Mouse (Mus musculus) kidney, postnatal 0 days (tissue): ENCODE measurements around the gene Tbc1d16. TPM values are rescaled to one million over a fixed set of nuclear protein-coding genes. Genes with fewer than 3 reads are reported as not detected.

Experiments
- ATAC-seq: fragments of 200-750 bp; cut with Nextera tagmentation; replicated peaks from 2 replicates; pipeline ENCODE4 v1.8.0; 2017; ENCODE audit warnings: low read depth, moderate number of reproducible peaks, moderate TSS enrichment, moderate library complexity; ENCODE audit not compliant: low FRiP score
- DNase-seq: peaks from one replicate; pipeline ENCODE4 v3.0.0-alpha.2; 2016; ENCODE audit warnings: low spot score
- H3K27ac ChIP-seq: fragments of 300-500 bp; sonication (generic); 2 replicates; pipeline ENCODE4 v1.5.1; 2014; ENCODE audit warnings: mild to moderate bottlenecking
- H3K27me3 ChIP-seq: fragments of 300-500 bp; sonication (generic); 2 replicates; pipeline ENCODE4 v1.6.1; 2014; ENCODE audit warnings: low read length, mixed read lengths; ENCODE audit not compliant: insufficient read depth
- H3K36me3 ChIP-seq: fragments of 300-500 bp; sonication (generic); 2 replicates; pipeline ENCODE4 v1.6.1; 2014; ENCODE audit warnings: low read length, mixed read lengths; ENCODE audit not compliant: insufficient read depth
- H3K4me1 ChIP-seq: fragments of 300-500 bp; sonication (generic); replicated peaks from 2 replicates; pipeline ENCODE4 v1.6.1; 2014; ENCODE audit warnings: antibody characterized with exemption, low read length, mixed read lengths; ENCODE audit not compliant: insufficient read depth
- H3K4me2 ChIP-seq: fragments of 300-500 bp; sonication (generic); 2 replicates; pipeline ENCODE4 v1.6.1; 2014; ENCODE audit warnings: mild to moderate bottlenecking, low read length, moderate library complexity, mixed read lengths
- H3K4me3 ChIP-seq: fragments of 300-500 bp; sonication (generic); replicated peaks from 2 replicates; pipeline ENCODE4 v1.5.1; 2014; ENCODE audit warnings: low read depth, low read length
- H3K9ac ChIP-seq: fragments of 300-500 bp; sonication (generic); 2 replicates; pipeline ENCODE4 v1.6.1; 2014; ENCODE audit warnings: low read depth, low read length
- H3K9me3 ChIP-seq: fragments of 300-500 bp; sonication (generic); replicated peaks from 2 replicates; pipeline ENCODE4 v1.6.1; 2016; ENCODE audit warnings: low read length, inconsistent platforms, mixed read lengths
- CTCF ChIP-seq: IDR thresholded peaks from 2 replicates; pipeline ENCODE4 v1.5.1; 2016; ENCODE audit warnings: antibody characterized with exemption, low read depth, mild to moderate bottlenecking, moderate library complexity
- WGBS: fragments of 180-500 bp; shearing (Covaris S2); extraction: QIAGEN DNeasy Blood & Tissue Kit; methylation state at CpG from one replicate; pipeline ENCODE4 v1.1.7; 2014; 5-methylcytosine and 5-hydroxymethylcytosine counted together
- polyA plus RNA-seq: library from polyadenylated mRNA; unstranded; fragments of >200 nt; fragmentation: Nextera tagmentation; extraction: Ambion mirVana; gene quantifications from 2 replicates; pipeline ENCODE4 v1.2.1, GENCODE M21; 2015

The Tbc1d16 gene
- polyA plus RNA-seq, 1 experiment from 2014 or later: 9.2 TPM

DNA sequence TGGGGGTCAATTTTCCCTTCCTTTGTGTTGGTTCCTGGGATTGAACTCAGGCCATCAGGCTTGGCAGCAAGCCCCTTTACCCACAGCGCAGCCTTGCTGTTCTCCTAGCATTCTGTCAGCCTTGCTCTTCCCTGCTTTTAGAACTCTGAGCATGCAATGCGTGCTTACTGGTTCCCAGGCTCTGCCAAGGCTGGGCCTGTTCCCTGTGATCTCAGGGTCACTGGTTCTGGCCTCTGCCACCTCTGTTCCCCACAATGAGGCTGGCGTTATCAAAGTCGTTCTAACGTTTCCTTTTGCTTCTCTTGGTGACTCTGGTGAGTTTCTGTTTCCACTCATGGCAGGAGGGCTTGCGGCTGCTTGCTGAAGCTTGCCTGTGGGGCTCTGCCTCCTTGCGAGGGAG, 110.4 kb downstream of the Tbc1d16 start:
- Histone ChIP-seq H3K9me3 (no peaks in the 10 kb centered on the region), H3K4me2 (no peak overlapping the region), H3K27ac (no peak overlapping the region), H3K9ac (no peak overlapping the region), H3K36me3 (no peaks in the 10 kb centered on the region), H3K4me3 (no peak overlapping the region), H3K27me3 (no peaks in the 10 kb centered on the region), H3K4me1 (no peaks in the 10 kb centered on the region)
- TF ChIP-seq CTCF: no peak
- no peak for DNase-seq
- no peak for ATAC-seq
- 57% methylated on average over 7 of the region's 7 CpGs for WGBS

DNA sequence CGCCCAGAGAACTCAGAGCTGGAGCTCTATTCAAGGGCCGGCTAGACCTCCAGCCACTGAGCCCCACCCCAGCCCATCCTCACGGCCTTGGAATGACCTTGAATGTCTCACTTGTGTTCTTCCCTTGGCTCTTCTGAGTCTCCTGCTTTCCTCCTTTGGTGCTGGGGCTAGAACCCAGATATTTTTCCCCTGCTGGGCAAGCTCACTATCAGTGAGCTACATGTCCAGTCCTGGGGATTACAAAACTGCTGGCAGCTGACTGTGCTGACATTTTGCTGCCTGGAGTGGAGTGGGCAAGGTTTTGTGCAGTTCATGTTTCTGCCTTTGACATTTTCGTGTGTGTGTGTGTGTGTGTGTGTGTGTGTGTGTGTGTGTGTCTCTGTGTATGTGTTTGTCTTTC, 111.3 kb downstream of the Tbc1d16 start:
- Histone ChIP-seq H3K4me1 (no peaks in the 10 kb centered on the region), H3K9me3 (no peaks in the 10 kb centered on the region), H3K27me3 (no peaks in the 10 kb centered on the region), H3K4me3 (no peak overlapping the region), H3K9ac (no peak overlapping the region), H3K27ac (no peak overlapping the region), H3K36me3 (no peaks in the 10 kb centered on the region), H3K4me2 (no peak overlapping the region)
- ATAC-seq (no peak), DNase-seq (no peak)
- 59% methylated on average over 4 of the region's 4 CpGs for WGBS
- TF ChIP-seq CTCF: no peak

DNA sequence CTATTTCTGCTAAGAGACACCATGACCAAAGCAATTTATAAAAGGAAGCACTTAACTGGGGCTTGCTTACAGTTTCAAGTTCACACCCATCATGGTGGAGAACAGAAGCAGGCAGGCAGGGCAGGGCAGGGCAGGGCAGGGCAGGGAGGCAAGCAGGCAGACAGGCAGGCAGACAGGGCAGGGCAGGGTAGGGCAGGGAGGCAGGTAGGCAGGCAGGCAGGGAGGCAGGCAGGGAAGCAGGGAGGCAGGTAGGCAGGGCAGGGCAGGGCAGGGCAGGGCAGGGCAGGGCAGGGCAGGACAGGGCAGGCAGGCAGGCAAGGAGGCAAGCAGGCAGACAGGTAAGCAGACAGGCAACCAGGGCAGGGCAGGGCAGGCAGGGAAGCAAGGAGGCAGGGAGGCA, 115.6 kb downstream of the Tbc1d16 start:
- Histone ChIP-seq H3K36me3 (no peaks in the 10 kb centered on the region), H3K4me3 (no peak overlapping the region), H3K9ac (no peak overlapping the region), H3K4me1 (no peaks in the 10 kb centered on the region), H3K27ac (no peak overlapping the region), H3K9me3 (no peaks in the 10 kb centered on the region), H3K4me2 (no peak overlapping the region), H3K27me3 (no peaks in the 10 kb centered on the region)
- no peak for TF ChIP-seq CTCF
- DNase-seq: no peak
- ATAC-seq: no peak

DNA sequence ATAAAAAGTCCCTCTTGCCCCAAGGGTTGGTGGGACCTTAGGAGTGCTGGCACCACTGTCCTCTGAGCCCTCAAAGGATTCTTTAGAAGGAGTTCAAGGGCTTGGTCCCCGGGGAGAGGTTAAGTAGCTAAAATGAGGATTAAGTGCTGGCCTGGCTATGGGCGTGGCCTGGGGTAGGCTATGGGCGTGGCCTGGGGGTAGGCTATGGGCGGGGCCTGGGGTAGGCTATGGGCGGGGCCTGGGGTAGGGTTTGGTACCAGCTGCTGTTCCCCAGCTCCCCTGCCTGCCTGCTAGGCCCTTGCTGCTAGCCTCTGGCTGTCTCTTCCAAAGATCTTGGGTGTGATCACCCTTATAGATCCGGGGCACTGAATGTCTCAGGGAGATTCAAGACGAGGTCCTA, 117.0 kb downstream of the Tbc1d16 start:
- WGBS: 21% methylated on average over 7 of the region's 7 CpGs
- H3K9ac ChIP-seq: no peak overlapping the region
- DNase-seq: no peak

DNA sequence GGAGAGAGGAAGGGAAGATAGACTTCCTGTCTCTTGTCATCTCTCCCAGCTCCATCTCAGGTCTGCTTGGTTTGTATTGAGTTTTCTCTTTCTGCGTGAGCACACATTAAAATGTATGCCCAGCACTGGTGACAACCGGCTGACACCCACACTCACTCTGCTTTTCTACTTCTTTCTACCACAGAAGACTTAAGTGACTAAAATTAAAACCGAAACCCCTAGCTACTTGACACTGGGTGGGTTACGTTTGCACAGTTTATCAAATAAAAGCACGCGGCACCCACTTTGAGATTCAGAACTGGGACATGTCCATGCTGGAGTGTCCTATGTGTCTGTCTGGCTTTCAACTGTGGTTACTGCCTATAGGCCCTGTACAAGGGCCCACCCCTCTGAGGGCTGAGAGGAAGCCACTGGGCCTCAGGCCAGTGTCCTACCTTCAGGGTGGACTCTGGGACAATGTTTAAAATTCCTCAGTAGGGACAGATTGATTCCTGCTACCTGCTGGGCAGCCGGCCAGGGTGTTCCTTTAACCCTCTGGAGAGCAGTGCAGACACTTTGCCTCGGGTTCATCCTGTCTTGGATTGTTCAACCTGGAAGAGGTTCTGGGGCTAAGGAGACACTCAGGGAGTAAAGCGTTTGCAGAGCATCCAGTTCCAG, 118.8 kb downstream of the Tbc1d16 start:
- Histone ChIP-seq H3K27me3 (no peaks in the 10 kb centered on the region), H3K4me2 (no peak overlapping the region), H3K4me3 (no peak overlapping the region), H3K4me1 (no peaks in the 10 kb centered on the region), H3K27ac (no peak overlapping the region), H3K9me3 (no peaks in the 10 kb centered on the region), H3K9ac (no peak overlapping the region), H3K36me3 (no peaks in the 10 kb centered on the region)
- ATAC-seq (no peak), DNase-seq (no peak)
- 76% methylated on average over 9 of the region's 9 CpGs for WGBS
- TF ChIP-seq CTCF: no peak

More for the DNA sequence above, 117.0 kb downstream of the Tbc1d16 start:
- Histone ChIP-seq H3K27me3 (no peaks in the 10 kb centered on the region), H3K4me1 (no peaks in the 10 kb centered on the region), H3K9me3 (no peaks in the 10 kb centered on the region), H3K4me2 (no peak overlapping the region), H3K4me3 (no peak overlapping the region), H3K27ac (no peak overlapping the region), H3K36me3 (no peaks in the 10 kb centered on the region)
- ATAC-seq: no peak
- no peak for TF ChIP-seq CTCF

DNA sequence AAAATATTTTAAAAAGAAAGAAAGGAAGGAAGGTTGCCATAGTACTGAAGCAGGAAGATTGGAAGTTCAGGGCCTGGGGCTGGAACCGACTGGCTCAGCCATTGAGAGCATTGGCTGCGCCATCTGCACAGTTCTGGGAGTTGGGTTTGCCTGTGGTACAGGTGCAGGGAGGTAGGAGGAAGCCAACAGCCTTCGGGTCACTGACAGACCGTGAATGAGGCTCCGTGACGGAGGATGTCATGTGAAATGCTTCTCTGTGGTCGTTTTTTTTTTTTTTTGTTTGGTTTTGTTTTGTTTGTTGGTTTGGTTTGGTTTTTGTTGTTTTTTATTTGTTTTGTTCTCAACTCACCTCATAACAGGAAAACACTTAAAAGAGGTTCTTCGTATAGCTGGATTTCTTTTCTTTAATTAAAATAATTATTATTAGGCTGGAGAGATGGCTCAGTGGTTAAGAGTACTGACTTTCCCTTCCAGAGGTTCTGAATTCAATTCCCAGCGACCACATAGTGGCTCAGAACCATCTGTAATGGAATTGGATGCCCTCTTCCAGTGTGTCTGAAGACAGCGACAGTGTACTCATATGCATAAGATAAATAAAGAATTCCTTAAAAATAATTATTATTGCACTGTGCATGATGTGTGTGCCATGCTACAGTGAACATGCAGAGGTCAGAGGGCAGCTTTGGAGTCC, 119.6 kb downstream of the Tbc1d16 start:
- no peaks in the 10 kb centered on the region for H3K9me3 ChIP-seq
- H3K9ac ChIP-seq: no peak overlapping the region
- H3K36me3 ChIP-seq: no peaks in the 10 kb centered on the region
- H3K4me3 ChIP-seq: no peak overlapping the region
- 76% methylated on average over 10 of the region's 10 CpGs for WGBS
- DNase-seq (no peak), ATAC-seq (no peak)
- H3K27ac ChIP-seq: no peak overlapping the region
- H3K27me3 ChIP-seq: no peaks in the 10 kb centered on the region
- no peak for TF ChIP-seq CTCF
- no peak overlapping the region for H3K4me2 ChIP-seq
- no peaks in the 10 kb centered on the region for H3K4me1 ChIP-seq
